Mouse (Mus musculus) limb, embryonic 14.5 days (tissue): ENCODE measurements around the gene Mbip. TPM values are rescaled to one million over a fixed set of nuclear protein-coding genes. Genes with fewer than 3 reads are reported as not detected.

Experiments
- ATAC-seq: fragments of 200-750 bp; cut with Nextera tagmentation; 2 replicates; pipeline ENCODE4 v1.8.0; 2017; ENCODE audit warnings: low read depth, moderate number of reproducible peaks, moderate TSS enrichment; ENCODE audit not compliant: low FRiP score
- DNase-seq: peaks from one replicate; pipeline ENCODE4 v3.0.0-alpha.2; 2015; ENCODE audit warnings: low spot score
- H3K27ac ChIP-seq: fragments of 300-500 bp; sonication (generic); replicated peaks from 2 replicates; pipeline ENCODE4 v1.5.1; 2014; ENCODE audit warnings: low read depth, mild to moderate bottlenecking, low read length, moderate library complexity, mixed read lengths
- H3K27me3 ChIP-seq: fragments of 300-500 bp; sonication (generic); 2 replicates; pipeline ENCODE4 v1.6.1; 2014; ENCODE audit warnings: low read length, mixed read lengths; ENCODE audit not compliant: control insufficient read depth, insufficient read depth
- H3K36me3 ChIP-seq: fragments of 300-500 bp; sonication (generic); 2 replicates; pipeline ENCODE4 v1.6.1; 2014; ENCODE audit warnings: mild to moderate bottlenecking, low read length, moderate library complexity, mixed read lengths; ENCODE audit not compliant: control insufficient read depth, insufficient read depth
- H3K4me1 ChIP-seq: fragments of 300-500 bp; sonication (generic); 2 replicates; pipeline ENCODE4 v1.6.1; 2014; ENCODE audit warnings: antibody characterized with exemption, low read length, mixed read lengths; ENCODE audit not compliant: control insufficient read depth, insufficient read depth
- H3K4me2 ChIP-seq: fragments of 300-500 bp; sonication (generic); replicated peaks from 2 replicates; pipeline ENCODE4 v1.6.1; 2014; ENCODE audit warnings: low read depth, mild to moderate bottlenecking, low read length, moderate library complexity; ENCODE audit not compliant: severe bottlenecking
- H3K4me3 ChIP-seq: fragments of 300-500 bp; sonication (generic); replicated peaks from 2 replicates; pipeline ENCODE4 v1.5.1; 2014; ENCODE audit warnings: low read length
- H3K9ac ChIP-seq: fragments of 300-500 bp; sonication (generic); 2 replicates; pipeline ENCODE4 v1.6.1; 2014; ENCODE audit warnings: mild to moderate bottlenecking, low read depth, low read length, moderate library complexity; ENCODE audit not compliant: severe bottlenecking
- H3K9me3 ChIP-seq: fragments of 300-500 bp; sonication (generic); 2 replicates; pipeline ENCODE4 v1.6.1; 2016; ENCODE audit warnings: low read length; ENCODE audit not compliant: control insufficient read depth
- POLR2A ChIP-seq: fragments of 200-500 bp; IDR thresholded peaks from 2 replicates; pipeline ENCODE4 v1.8.0; 2012; ENCODE audit warnings: inconsistent platforms, mild to moderate bottlenecking, moderate library complexity, borderline replicate concordance; ENCODE audit not compliant: insufficient read depth, insufficient read length; ENCODE audit errors: extremely low read depth
- WGBS: fragments of 180-500 bp; shearing (Covaris S2); extraction: QIAGEN DNeasy Blood & Tissue Kit; methylation state at CpG from one replicate; pipeline ENCODE4 v1.1.7; 2014; 5-methylcytosine and 5-hydroxymethylcytosine counted together
- polyA plus RNA-seq, 2 experiments: library from polyadenylated mRNA; depleted of rRNA in 1 of 2; stranded (reverse) in 1 of 2; unstranded in 1 of 2; fragments of >200 nt; fragmentation: Nextera tagmentation in 1 of 2; extraction: Ambion mirVana in 1 of 2; gene quantifications; 2 replicates each; pipeline versions ENCODE4 v1.2.1 to v1.2.3; 2012 to 2014

Mbip gene
- polyA plus RNA-seq, 2 experiments, result 32.5 to 35.4 TPM

GRCm38 (mm10) chr12:56286828-56287227, 58.9 kb downstream of the Mbip start:
- Histone ChIP-seq H3K36me3 (no peaks in the 10 kb centered on the region), H3K27ac (no peak overlapping the region), H3K9ac (no peak overlapping the region), H3K4me1 (no peaks in the 10 kb centered on the region), H3K27me3 (no peaks in the 10 kb centered on the region), H3K4me3 (no peak overlapping the region), H3K9me3 (no peaks in the 10 kb centered on the region), H3K4me2 (no peak overlapping the region)
- 97% methylated on average over 14 of the region's 14 CpGs for WGBS
- DNase-seq (no peak), ATAC-seq (no peak)
- no peak for TF ChIP-seq POLR2A

- H3K27me3 ChIP-seq, result no peaks in the 10 kb centered on the region
- H3K4me3 ChIP-seq, result no peak overlapping the region
- H3K36me3 ChIP-seq, result no peaks in the 10 kb centered on the region
- no peak overlapping the region for H3K9ac ChIP-seq
- WGBS, result 73% methylated on average over 2 of the region's 2 CpGs
- TF ChIP-seq POLR2A, result no peak
- no peaks in the 10 kb centered on the region for H3K4me1 ChIP-seq
- no peak overlapping the region for H3K27ac ChIP-seq
- no peaks in the 10 kb centered on the region for H3K9me3 ChIP-seq
- ATAC-seq (no peak), DNase-seq (no peak)
- H3K4me2 ChIP-seq, result no peak overlapping the region
These were observed 61.5 kb downstream of the Mbip start for GRCm38 (mm10) chr12:56284210-56284609.

GRCm38 (mm10) chr12:56281649-56282048, 64.0 kb downstream of the Mbip start:
- WGBS, result 82% methylated on average over 3 of the region's 3 CpGs
- no peak overlapping the region for H3K4me2 ChIP-seq
- no peak overlapping the region for H3K9ac ChIP-seq
- no peaks in the 10 kb centered on the region for H3K9me3 ChIP-seq
- TF ChIP-seq POLR2A, result no peak
- ATAC-seq (no peak), DNase-seq (no peak)
- no peaks in the 10 kb centered on the region for H3K27me3 ChIP-seq
- H3K36me3 ChIP-seq, result no peaks in the 10 kb centered on the region
- H3K4me3 ChIP-seq, result no peak overlapping the region
- H3K27ac ChIP-seq, result no peak overlapping the region
- no peaks in the 10 kb centered on the region for H3K4me1 ChIP-seq

Other genes starting within 250 kb of the Mbip start
- 0.20 TPM in 1 of 2 replicates, not detected in the other for gene Nkx2-1, start 191.0 kb upstream of the Mbip start, polyA plus RNA-seq (2012; rRNA removed)
- not detected in 2 replicates for gene Nkx2-1, start 191.0 kb upstream of the Mbip start, polyA plus RNA-seq (2014; fragmentation: Nextera tagmentation; extraction: Ambion mirVana)